ENCODE assay signal across 10 mouse cellular contexts in genomic region chr11:60032586-60033430, GRCm38 (mm10). TPM values are rescaled to one million over a fixed set of nuclear protein-coding genes. Genes with fewer than 3 reads are reported as not detected.
DNase-seq lines count a peak whose midpoint lies in the region; ATAC-seq lines count a peak whose summit lies in the region.
"Had no signal": no experiment of that assay in that cellular context is flagged by ENCODE, and none has a peak within 500 bp of the region (broad histone marks: within the 10 kb centered on the region; RNA-seq: fewer than 3 reads in every experiment).

No protein-coding gene starts in this region.

- WGBS in heart, embryonic 13.5 days: 77% methylated on average over 6 of the region's 6 CpGs

- H3K4me3 ChIP-seq in heart, embryonic 13.5 days: no peak overlapping the region
- H3K4me3 ChIP-seq: hindbrain, embryonic 10.5 days; myocyte had no signal

- no peaks in the 10 kb centered on the region for H3K27me3 ChIP-seq in heart, embryonic 13.5 days (replicated peaks)

- H3K9ac ChIP-seq in heart, embryonic 13.5 days: no peak overlapping the region

- H3K4me2 ChIP-seq in heart, embryonic 13.5 days: no peak overlapping the region

- no peaks in the 10 kb centered on the region for H3K9me3 ChIP-seq in heart, embryonic 13.5 days
- H3K9me3 ChIP-seq: hindbrain, embryonic 10.5 days had no signal

- 0 out of 2 replicates have a peak overlapping the region, but pooled peaks have one; percentile 20 for H3K27ac ChIP-seq in heart, embryonic 13.5 days (replicated peaks)
- H3K27ac ChIP-seq: hindbrain, embryonic 10.5 days had no signal

- no peak for DNase-seq in heart, postnatal 4 days
- peak; percentile 64 for DNase-seq in right cerebral cortex, adult 2 months (ENCODE audit: low spot score in 2 of 2)
- no peak for DNase-seq in right cerebral cortex, postnatal 10 days (ENCODE audit: low spot score in 2 of 2)
- DNase-seq in thymus, postnatal 36 days: peak; percentile 57 to 68
- DNase-seq in ovary, adult 18-20 months (ENCODE audit: low spot score): no peak
- no peak for DNase-seq in cerebellum, postnatal 4 days (ENCODE audit: low spot score in 2 of 2)

- no peak for ATAC-seq in heart, embryonic 13.5 days (ENCODE audit: extremely low read depth, insufficient number of reproducible peaks, low FRiP score, low TSS enrichment)
- peak; percentile 76 for ATAC-seq in inflammation-experienced regulatory T-cells, adult 6 months

- H3K36me3 ChIP-seq in heart, embryonic 13.5 days: no peaks in the 10 kb centered on the region
- H3K36me3 ChIP-seq: hindbrain, embryonic 10.5 days had no signal

- peaks cover 34% of the 10 kb centered on the region for H3K4me1 ChIP-seq in heart, embryonic 13.5 days

RNA-seq across cellular contexts. Expression of gene Pemt, which starts 13.5 kb away (rescaled TPM):
- polyA plus RNA-seq in heart, embryonic 13.5 days (2015; fragmentation: Nextera tagmentation; extraction: Ambion mirVana): 12.8 and 13.7 TPM in 2 replicates
- total RNA-seq in heart, postnatal 4 days (2021): 1 to 10 TPM; 2.3 to 2.9 TPM
- 1 to 10 TPM in 2 of 3 experiments, under 1 TPM in 1; 0.74 to 2.5 (median 1.9) TPM for polyA plus RNA-seq in inflammation-experienced regulatory T-cells, adult 6 months (2017; shearing (Covaris generic))

Comparison
In these comparisons a context has a peak if more than half of its experiments do, and no peak if none do; other contexts are left out.
1. DNase-seq: peak in right cerebral cortex, adult 2 months (2 of 2) and thymus, postnatal 36 days (2 of 2); none in heart, postnatal 4 days (single experiment), right cerebral cortex, postnatal 10 days (0 of 2), ovary, adult 18-20 months (single experiment) and cerebellum, postnatal 4 days (0 of 2).